Mouse (Mus musculus): ENCODE results near the gene Matn1.

DNA sequence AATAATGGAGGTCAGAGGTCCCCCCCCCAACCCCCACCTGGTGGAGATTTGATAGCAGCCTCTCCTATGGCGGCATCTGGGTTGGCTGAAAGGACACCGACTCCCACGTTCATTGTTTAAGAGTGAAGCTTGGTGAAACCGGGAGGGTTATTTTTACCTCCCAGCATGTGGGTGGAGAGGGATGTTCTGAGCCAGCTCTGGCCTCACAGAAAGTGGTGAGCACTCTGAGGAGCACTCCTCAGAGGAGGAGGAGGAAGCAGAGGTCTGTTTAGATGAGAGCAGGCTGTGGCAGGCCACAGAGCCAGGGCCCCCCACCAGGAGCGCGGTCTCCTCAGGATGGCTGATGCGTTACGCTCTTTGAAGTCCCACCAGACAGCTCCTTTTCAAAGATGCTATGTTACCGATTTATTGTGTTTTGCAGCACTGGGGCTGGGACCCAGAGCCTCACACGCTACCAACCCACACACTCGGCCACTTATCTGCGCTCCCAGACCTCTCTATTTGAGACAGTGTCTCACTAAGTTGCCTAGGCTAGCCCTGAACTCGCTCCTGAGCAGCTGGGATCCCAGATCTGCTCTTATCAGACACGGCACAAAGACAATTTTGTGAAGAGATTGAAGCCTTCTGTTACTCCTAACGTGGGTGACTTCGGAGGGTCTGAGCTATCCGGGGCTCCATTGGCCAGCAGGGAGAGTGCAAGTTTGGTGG is 34.9 kb upstream of the Matn1 start:
- TF ChIP-seq CTCF (IDR thresholded peaks at IDR 0.05; ENCODE audit: low read depth), result no peak
- no peak for TF ChIP-seq EP300 (optimal IDR thresholded peaks at IDR 0.05)

Data from stomach, postnatal 0 days (tissue).